ENCODE assay signal across 18 mouse cellular contexts in genomic region chr1:152460931-152461330, GRCm38 (mm10).
DNase-seq lines count a peak whose midpoint lies in the region; ATAC-seq lines count a peak whose summit lies in the region.
"Had no signal": no experiment of that assay in that cellular context is flagged by ENCODE, and none has a peak within 500 bp of the region (broad histone marks: within the 10 kb centered on the region; RNA-seq: fewer than 3 reads in every experiment).

No protein-coding gene starts in this region.

- 60% methylated on average over 3 of the region's 3 CpGs for WGBS in heart, embryonic 12.5 days
- 75% methylated on average over 3 of the region's 3 CpGs for WGBS in kidney, embryonic 16.5 days

- no peaks in the 10 kb centered on the region for H3K9me3 ChIP-seq in heart, embryonic 12.5 days (replicated peaks)
- H3K9me3 ChIP-seq in kidney, embryonic 16.5 days (ENCODE audit: low read length): no peaks in the 10 kb centered on the region
- H3K9me3 ChIP-seq: embryonic facial prominence, embryonic 10.5 days; forebrain, embryonic 13.5 days; hindbrain, embryonic 15.5 days had no signal

- no peak overlapping the region for H3K9ac ChIP-seq in heart, embryonic 12.5 days
- no peak overlapping the region for H3K9ac ChIP-seq in kidney, embryonic 16.5 days (replicated peaks; ENCODE audit: low read length)
- H3K9ac ChIP-seq: forebrain, embryonic 13.5 days; forebrain, postnatal 0 days; hindbrain, embryonic 15.5 days had no signal

- peak overlapping the region; percentile 78; the same call in 1 of the 2 replicates for H3K27ac ChIP-seq in heart, embryonic 12.5 days (ENCODE audit: poor library complexity, severe bottlenecking)
- peak overlapping the region; percentile 54; the same call in 1 of the 2 replicates for H3K27ac ChIP-seq in kidney, embryonic 16.5 days (ENCODE audit: low read length)
- H3K27ac ChIP-seq in brown adipose tissue, adult 24 weeks (replicated peaks; ENCODE audit: low read depth, low read length): peak overlapping the region; percentile 87
- H3K27ac ChIP-seq: forebrain, embryonic 13.5 days; hindbrain, embryonic 15.5 days had no signal

- H3K4me1 ChIP-seq in heart, embryonic 12.5 days (replicated peaks): peaks cover 45% of the 10 kb centered on the region
- H3K4me1 ChIP-seq in kidney, embryonic 16.5 days (ENCODE audit: insufficient read depth, low read length): 0 out of 2 replicates have a peak, but pooled peaks cover 8% of the 10 kb centered on the region
- peaks cover 12% of the 10 kb centered on the region for H3K4me1 ChIP-seq in brown adipose tissue, adult 24 weeks (ENCODE audit: control insufficient read depth, insufficient read depth, insufficient read length, low read length)

- H3K4me3 ChIP-seq in heart, embryonic 12.5 days: no peak overlapping the region
- no peak overlapping the region for H3K4me3 ChIP-seq in kidney, embryonic 16.5 days (ENCODE audit: low read length)
- H3K4me3 ChIP-seq in brown adipose tissue, adult 24 weeks (ENCODE audit: insufficient read depth, low read depth, low read length): no peak overlapping the region
- H3K4me3 ChIP-seq: embryonic facial prominence, embryonic 10.5 days; forebrain, embryonic 13.5 days; hindbrain, embryonic 15.5 days had no signal

- peak; percentile 92 for DNase-seq in heart, adult 11 months
- DNase-seq in heart, postnatal 4 days: no peak
- no peak for DNase-seq in heart, postnatal 25 days (ENCODE audit: low spot score)
- no peak for DNase-seq in kidney, postnatal 25 days
- DNase-seq: adrenal gland, postnatal 14 days; cerebellum, adult 2 months; cerebellum, postnatal 10 days; forebrain, postnatal 0 days; gastrocnemius, postnatal 36 days; kidney, adult 9 months had no signal

- no peaks in the 10 kb centered on the region for H3K27me3 ChIP-seq in heart, embryonic 12.5 days (replicated peaks)
- no peaks in the 10 kb centered on the region for H3K27me3 ChIP-seq in kidney, embryonic 16.5 days (ENCODE audit: insufficient read depth, low read length)
- H3K27me3 ChIP-seq: forebrain, embryonic 13.5 days; hindbrain, embryonic 15.5 days had no signal

- no peaks in the 10 kb centered on the region for H3K36me3 ChIP-seq in heart, embryonic 12.5 days
- no peaks in the 10 kb centered on the region for H3K36me3 ChIP-seq in kidney, embryonic 16.5 days (ENCODE audit: insufficient read depth, low read length)
- H3K36me3 ChIP-seq: embryonic facial prominence, embryonic 10.5 days; hindbrain, embryonic 15.5 days had no signal

- H3K4me2 ChIP-seq in heart, embryonic 12.5 days: no peak overlapping the region
- no peak overlapping the region for H3K4me2 ChIP-seq in kidney, embryonic 16.5 days (replicated peaks; ENCODE audit: low read depth, low read length)
- H3K4me2 ChIP-seq: forebrain, embryonic 13.5 days; hindbrain, embryonic 15.5 days had no signal

- ATAC-seq in heart, embryonic 12.5 days (ENCODE audit: insufficient number of reproducible peaks, low FRiP score): no peak
- ATAC-seq in kidney, embryonic 16.5 days (ENCODE audit: low FRiP score, low TSS enrichment): no peak
- no peak for ATAC-seq in cerebellum, adult (ENCODE audit: insufficient number of reproducible peaks, low FRiP score, low TSS enrichment)
- ATAC-seq: forebrain, embryonic 13.5 days; forebrain, postnatal 0 days; intestine, embryonic 16.5 days had no signal

- intact Hi-C loops in heart, postnatal 25 days (cut with DNase I): loop anchor here (5.0 kb wide), 1 partner anchor 36 kb away; no protein-coding TSS in a partner anchor
